27 mouse cellular contexts compared by ENCODE assay signal in the genomic region with DNA sequence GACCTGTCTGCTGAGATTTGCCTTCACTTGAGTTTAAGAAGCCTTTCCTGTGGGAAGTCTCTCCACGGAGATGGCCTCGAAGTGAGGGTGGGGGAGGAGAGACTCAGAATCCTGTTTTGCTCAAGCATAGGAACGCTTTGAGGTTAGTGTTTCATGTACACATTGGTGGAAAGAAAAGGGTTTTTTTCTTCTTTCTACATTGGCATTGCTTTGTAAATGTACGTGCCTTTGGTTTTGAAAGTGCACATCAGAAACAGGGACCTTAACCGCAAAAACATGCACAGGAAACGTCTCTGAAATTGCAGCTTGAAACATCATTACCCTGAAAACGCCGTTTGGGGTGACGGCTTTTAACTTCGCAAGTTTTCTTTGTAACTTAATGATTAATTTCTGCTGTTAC. TPM values are rescaled to one million over a fixed set of nuclear protein-coding genes. Genes with fewer than 3 reads are reported as not detected.
DNase-seq lines count a peak whose midpoint lies in the region; ATAC-seq and TF ChIP-seq lines count a peak whose summit lies in the region.
"Had no signal": no experiment of that assay in that cellular context is flagged by ENCODE, and none has a peak within 500 bp of the region (broad histone marks: within the 10 kb centered on the region; RNA-seq: fewer than 3 reads in every experiment).

No protein-coding gene starts in this region.

- TF ChIP-seq POLR2A in spleen, adult 2 months (IDR thresholded peaks at IDR 0.05; ENCODE audit: low read depth, low read length) = no peak

- no peak overlapping the region for H3K4me2 ChIP-seq in embryonic facial prominence, embryonic 14.5 days (ENCODE audit: low read depth, low read length)
- H3K4me2 ChIP-seq: intestine, embryonic 15.5 days; liver, embryonic 13.5 days; lung, embryonic 15.5 days had no signal

- H3K9ac ChIP-seq in embryonic facial prominence, embryonic 14.5 days (ENCODE audit: low read depth, low read length) = no peak overlapping the region
- H3K9ac ChIP-seq: intestine, embryonic 15.5 days; liver, embryonic 13.5 days; lung, embryonic 15.5 days had no signal

- no peak for ATAC-seq in embryonic facial prominence, embryonic 14.5 days (ENCODE audit: low read depth)
- 0 out of 2 replicates have a peak, but pooled peaks have one; percentile 29 for ATAC-seq in megakaryocyte progenitor cell, adult 5-6 weeks (replicated peaks; ENCODE audit: poor library complexity)
- ATAC-seq: forebrain, embryonic 14.5 days; intestine, embryonic 15.5 days; midbrain, embryonic 16.5 days had no signal

- peak overlapping the region; percentile 85 for H3K27ac ChIP-seq in spleen, adult 2 months (ENCODE audit: insufficient read depth, low read length)
- no peak overlapping the region for H3K27ac ChIP-seq in embryonic facial prominence, embryonic 14.5 days (replicated peaks; ENCODE audit: low read depth, low read length)
- H3K27ac ChIP-seq: intestine, embryonic 15.5 days; liver, embryonic 13.5 days; lung, embryonic 15.5 days had no signal

- no peaks in the 10 kb centered on the region for H3K27me3 ChIP-seq in spleen, adult 2 months (ENCODE audit: control insufficient read depth, insufficient read depth, low read length)
- no peaks in the 10 kb centered on the region for H3K27me3 ChIP-seq in embryonic facial prominence, embryonic 14.5 days (replicated peaks; ENCODE audit: control insufficient read depth, insufficient read depth, low read length)
- H3K27me3 ChIP-seq: intestine, embryonic 15.5 days; liver, embryonic 13.5 days; lung, embryonic 15.5 days had no signal

- H3K36me3 ChIP-seq in spleen, adult 2 months (ENCODE audit: control insufficient read depth, insufficient read depth, low read length) = no peaks in the 10 kb centered on the region
- H3K36me3 ChIP-seq in embryonic facial prominence, embryonic 14.5 days (ENCODE audit: control insufficient read depth, insufficient read depth, low read length) = no peaks in the 10 kb centered on the region
- H3K36me3 ChIP-seq: intestine, embryonic 15.5 days; liver, embryonic 13.5 days; lung, embryonic 15.5 days had no signal

- peaks cover 10% of the 10 kb centered on the region; the same call in 1 of the 2 replicates for H3K4me1 ChIP-seq in spleen, adult 2 months (ENCODE audit: control insufficient read depth, insufficient read depth, insufficient read length)
- peaks cover 11% of the 10 kb centered on the region; the same call in 1 of the 2 replicates for H3K4me1 ChIP-seq in embryonic facial prominence, embryonic 14.5 days (ENCODE audit: control insufficient read depth, insufficient read depth, low read length)
- H3K4me1 ChIP-seq: intestine, embryonic 15.5 days; liver, embryonic 13.5 days; lung, embryonic 15.5 days had no signal

- TF ChIP-seq CTCF in spleen, adult 2 months (IDR thresholded peaks at IDR 0.05; ENCODE audit: extremely low read depth, insufficient read depth, insufficient read length, insufficient replicate concordance) = no peak

- WGBS in spleen, adult 2 months = 17% methylated on average over 10 of the region's 10 CpGs
- WGBS in embryonic facial prominence, embryonic 14.5 days = 37% methylated on average over 10 of the region's 10 CpGs

- H3K9me3 ChIP-seq in embryonic facial prominence, embryonic 14.5 days (ENCODE audit: control insufficient read depth, low read length) = no peaks in the 10 kb centered on the region
- H3K9me3 ChIP-seq: intestine, embryonic 15.5 days; liver, embryonic 13.5 days; lung, embryonic 15.5 days had no signal

- peak in 1 of 2 experiments; percentile 61 for DNase-seq in spleen, adult 2 months (ENCODE audit: low read depth in 1 of 2, low spot score in 2 of 2)
- DNase-seq in spleen, adult 12 weeks (ENCODE audit: low spot score) = no peak
- DNase-seq in embryonic facial prominence, embryonic 14.5 days (ENCODE audit: low spot score) = peak; percentile 27
- peak; percentile 33 to 48 for DNase-seq in thymus, postnatal 36 days
- DNase-seq in adrenal gland, postnatal 10 days = no peak
- no peak for DNase-seq in cerebellum, postnatal 25 days
- no peak for DNase-seq in cerebellum, adult 9-10 months
- DNase-seq: adrenal gland, adult 8-10 months; cerebellum, adult 2 months; liver, embryonic 13.5 days; right cerebral cortex, postnatal 14 days had no signal

- no peak overlapping the region for H3K4me3 ChIP-seq in spleen, adult 2 months (ENCODE audit: extremely low read depth, insufficient read depth, insufficient read length)
- no peak overlapping the region for H3K4me3 ChIP-seq in embryonic facial prominence, embryonic 14.5 days (ENCODE audit: low read depth, low read length)
- H3K4me3 ChIP-seq: intestine, embryonic 15.5 days; liver, embryonic 13.5 days; lung, embryonic 15.5 days; megakaryocyte, embryonic 14.5 days had no signal

RNA-seq across cellular contexts. Expression of gene Gm11077, which starts 21.0 kb away (rescaled TPM):
- not detected in 2 replicates for polyA plus RNA-seq in spleen, adult 2 months (2012; rRNA removed)
- polyA plus RNA-seq in embryonic facial prominence, embryonic 14.5 days (2014; fragmentation: Nextera tagmentation; extraction: Ambion mirVana) = not detected in 2 replicates
- total RNA-seq in megakaryocyte progenitor cell, adult 5-6 weeks (2015) = not detected in 2 replicates
- total RNA-seq in megakaryocyte progenitor cell, adult 5-6 weeks (2017) = not detected in 2 replicates
- not detected for total RNA-seq in adrenal gland, postnatal 10 days (2021)
- total RNA-seq: adrenal gland, adult 8-10 months; gastrocnemius, adult 8-10 months; heart, adult 8-10 months; layer of hippocampus, postnatal 25 days; MEL had no signal
- polyA plus RNA-seq: C2C12; cerebellum, adult 2 months; forebrain, embryonic 14.5 days; heart, embryonic 16.5 days; hindbrain, embryonic 11.5 days; intestine, embryonic 15.5 days; kidney, embryonic 14.5 days; limb, embryonic 11.5 days; liver, embryonic 13.5 days; lung, embryonic 15.5 days; midbrain, embryonic 16.5 days; neural tube, embryonic 11.5 days had no signal

Comparison
In these comparisons a context has a peak if more than half of its experiments do, and no peak if none do; other contexts are left out.
1. DNase-seq: peak in embryonic facial prominence, embryonic 14.5 days (single experiment) and thymus, postnatal 36 days (2 of 2); none in spleen, adult 12 weeks (single experiment), adrenal gland, postnatal 10 days (single experiment), cerebellum, postnatal 25 days (0 of 2) and cerebellum, adult 9-10 months (single experiment).